Mouse (Mus musculus) kidney, adult 11 months (tissue): ENCODE results near the gene Washc2.
"Not testable (repeated sequence)": the region's sequence is repeated elsewhere in the genome, so short reads cannot be mapped to it uniquely, and the experiment has no call there.

Experiments
- DNase-seq: peaks from one replicate; pipeline ENCODE4 v3.0.0; 2022

Gene Washc2

DNA sequence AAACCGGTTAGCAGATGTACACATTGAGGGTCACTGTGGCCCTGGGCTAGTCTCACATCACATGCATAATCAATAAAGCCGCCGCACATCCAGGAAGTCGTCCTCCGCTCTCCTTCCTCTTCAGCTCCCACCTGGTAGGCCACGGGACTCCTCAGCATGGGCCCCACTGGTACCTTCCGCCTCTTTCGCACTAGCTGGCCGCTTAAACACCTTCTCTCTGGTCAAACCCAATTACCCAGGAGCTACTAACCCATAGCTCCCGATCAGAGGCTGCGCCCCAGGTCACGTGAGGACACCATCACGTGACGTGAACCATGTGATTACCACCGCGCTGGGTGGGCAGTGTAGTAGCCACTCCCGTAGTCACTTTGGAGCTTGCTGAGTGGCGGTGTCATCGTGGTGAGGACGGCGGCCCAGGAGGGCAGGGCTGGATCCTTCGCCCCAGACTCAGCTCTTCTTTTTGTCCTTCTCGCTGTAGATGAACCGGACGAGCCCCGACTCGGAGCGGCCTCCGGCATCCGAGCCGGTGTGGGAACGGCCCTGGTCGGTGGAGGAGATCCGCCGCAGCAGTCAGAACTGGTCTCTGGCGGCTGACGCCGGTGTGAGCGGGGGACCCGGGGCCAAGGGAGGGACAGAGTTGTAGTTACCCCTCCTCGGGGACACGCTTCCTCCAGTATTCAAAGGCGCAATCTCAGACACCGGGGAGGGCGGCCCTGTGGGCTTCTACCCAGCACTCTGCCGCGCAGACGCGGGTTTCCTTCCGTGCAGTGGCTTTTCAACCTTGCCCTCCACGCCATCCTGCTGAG, at the start of gene Washc2:
Gene Washc2 (plus strand): TSS at position 310 of the 806 bp plus-strand sequence.
- peak; percentile 97 for DNase-seq

DNA sequence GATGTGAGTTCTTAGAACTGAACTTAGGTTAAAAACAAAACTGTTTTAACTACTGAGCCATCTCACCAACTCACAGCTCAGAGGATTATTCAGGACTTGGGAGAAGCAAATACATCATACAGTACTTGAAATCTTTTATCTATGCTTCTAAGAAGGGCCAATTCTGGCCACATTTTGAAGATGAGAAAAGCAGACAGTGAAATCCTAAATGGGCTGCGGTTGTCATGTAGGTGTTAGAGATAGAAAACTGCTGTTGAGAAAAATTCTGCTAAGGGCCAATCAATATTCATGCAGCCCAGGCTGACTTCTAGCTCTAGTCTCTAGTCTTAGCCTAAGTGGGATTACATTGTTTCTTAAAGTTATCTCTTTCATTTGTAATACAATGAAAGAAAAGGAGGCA, 41.5 kb upstream of the Washc2 start:
- no peak for DNase-seq

DNA sequence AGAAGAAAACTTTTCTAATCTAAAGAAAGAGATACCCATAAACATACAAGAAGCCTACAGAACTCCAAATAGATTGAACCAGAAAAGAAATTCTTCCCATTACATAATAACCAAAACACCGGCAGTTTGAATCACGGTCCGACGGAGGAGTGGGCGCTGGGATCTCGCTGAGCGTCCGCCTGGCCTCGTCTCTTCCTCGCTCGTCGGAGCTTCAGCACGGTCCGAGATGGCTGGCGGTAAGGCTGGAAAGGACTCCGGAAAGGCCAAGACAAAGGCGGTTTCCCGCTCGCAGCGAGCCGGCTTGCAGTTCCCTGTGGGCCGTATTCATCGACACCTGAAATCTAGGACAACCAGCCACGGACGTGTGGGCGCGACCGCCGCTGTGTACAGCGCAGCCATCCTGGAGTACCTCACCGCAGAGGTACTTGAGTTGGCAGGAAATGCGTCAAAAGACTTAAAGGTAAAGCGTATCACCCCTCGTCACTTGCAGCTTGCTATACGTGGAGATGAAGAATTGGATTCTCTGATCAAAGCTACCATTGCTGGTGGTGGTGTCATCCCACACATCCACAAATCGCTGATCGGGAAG, 34.2 kb upstream of the Washc2 start:
- DNase-seq: not testable (repeated sequence)

DNA sequence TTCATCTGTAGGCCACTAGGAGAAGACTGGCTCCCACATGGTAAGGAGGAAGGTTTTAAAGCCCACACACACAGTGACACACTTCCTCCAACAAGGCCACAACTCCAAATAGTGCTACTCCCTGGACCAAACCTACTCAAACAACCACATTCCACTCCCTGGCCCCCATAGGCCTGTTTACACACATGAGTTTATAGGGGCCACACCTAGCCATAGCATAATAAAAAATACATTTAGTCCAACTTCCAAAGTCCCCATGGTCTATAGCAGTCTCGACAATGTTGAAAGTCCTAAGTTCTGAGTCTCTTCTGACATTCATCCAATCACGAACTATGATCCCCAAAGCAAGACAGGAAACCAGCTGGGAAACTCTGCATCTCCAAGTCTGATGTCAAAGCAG, 29.5 kb upstream of the Washc2 start:
- no peak for DNase-seq

DNA sequence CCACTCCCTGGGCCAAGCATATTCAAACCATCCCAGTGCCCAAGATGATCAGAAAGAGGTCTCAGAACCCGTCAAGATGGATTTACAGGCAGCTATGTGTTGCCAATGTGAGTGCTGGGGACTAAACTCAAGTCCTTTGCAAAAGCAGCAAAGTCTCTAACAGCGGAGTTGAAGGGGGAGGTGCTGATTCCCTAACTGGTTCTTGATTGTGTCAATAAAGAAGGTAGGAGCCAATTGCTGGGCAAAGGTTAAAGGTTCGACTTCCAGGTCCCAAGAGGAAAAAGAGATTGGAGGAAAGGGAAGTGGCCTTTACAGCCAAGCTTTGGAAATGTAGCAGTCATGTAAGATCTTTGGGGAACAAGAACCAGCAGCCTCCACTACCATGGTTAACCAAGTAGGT, 27.1 kb upstream of the Washc2 start:
- DNase-seq: no peak

DNA sequence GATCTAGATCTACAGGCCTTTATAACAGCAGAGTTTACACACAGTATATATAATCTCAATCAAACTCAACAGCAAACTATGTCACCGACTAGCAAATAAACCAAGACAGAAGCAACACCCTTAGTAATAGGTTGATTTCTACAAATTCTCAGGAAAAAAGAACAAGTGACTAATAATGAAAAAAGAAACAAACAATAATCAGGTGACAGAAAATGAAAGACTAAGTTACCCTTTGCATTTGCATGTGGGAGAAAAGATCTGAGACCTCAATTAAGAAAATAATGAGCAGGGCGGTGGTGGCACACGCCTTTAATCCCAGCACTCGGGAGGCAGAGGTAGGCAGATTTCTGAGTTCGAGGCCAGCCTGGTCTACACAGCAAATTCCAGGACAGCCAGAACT, 24.3 kb upstream of the Washc2 start:
- no peak for DNase-seq

DNA sequence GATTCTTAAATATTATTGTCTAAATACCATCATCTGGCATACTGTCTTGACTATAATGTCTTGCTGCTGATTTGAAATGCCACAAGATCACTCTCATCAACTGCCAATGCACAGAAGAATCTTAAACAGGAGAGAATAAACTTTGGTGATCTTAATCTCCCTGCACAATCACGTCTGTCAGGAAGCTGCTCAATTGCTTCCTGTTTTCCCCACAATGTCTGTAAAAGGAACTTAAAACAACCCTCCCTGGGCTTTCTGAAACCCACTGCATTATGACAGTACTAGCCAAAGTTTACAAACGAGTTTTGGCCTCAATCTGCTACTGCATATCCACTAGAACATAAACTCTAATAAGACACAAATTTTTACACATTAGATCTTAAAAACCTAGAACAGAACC, 21.4 kb upstream of the Washc2 start:
- no peak for DNase-seq

DNA sequence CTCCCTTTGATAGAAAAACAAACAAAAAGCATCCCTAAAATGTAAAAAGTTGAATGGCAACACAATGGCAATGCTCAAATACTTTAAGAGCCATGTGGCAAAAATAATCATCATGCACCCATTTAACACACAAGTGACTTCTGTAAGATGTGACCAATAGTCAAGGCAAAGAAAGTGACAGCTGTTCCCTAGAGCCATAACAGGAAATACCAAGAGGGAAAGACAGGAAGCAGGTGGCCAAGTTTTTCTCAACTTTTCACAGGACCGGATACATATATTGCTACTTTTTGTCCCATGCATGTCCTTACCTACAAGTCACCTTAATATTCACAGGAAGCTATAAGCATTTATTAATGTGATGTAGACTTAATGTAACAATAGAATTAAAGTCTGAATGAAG, 18.4 kb upstream of the Washc2 start:
- DNase-seq: no peak

DNA sequence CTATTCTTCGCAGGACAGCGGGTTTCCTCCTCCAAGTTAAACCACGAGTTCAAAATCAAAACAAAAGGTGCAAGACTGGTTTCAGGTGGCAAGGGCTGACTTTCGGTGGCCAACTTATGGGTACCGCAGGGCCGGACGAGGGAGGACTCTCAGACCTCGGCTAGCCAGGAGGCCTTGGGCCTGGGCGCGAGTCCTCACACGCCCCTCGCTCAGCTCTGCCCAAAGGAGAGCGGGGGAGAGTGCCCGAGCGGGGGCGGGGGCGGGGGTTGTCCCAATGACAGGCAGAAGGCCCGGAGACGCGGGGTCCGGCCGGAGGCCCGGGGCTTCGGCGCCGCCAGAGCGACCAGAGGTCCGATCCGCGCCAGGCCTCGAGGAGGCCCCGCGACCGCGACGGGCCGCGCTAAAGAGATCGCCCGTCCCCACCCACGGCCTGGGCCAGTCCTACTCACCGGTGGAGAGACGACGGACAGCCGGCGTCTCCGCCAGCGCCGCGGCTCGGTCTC, 15.0 kb upstream of the Washc2 start:
- DNase-seq: no peak

DNA sequence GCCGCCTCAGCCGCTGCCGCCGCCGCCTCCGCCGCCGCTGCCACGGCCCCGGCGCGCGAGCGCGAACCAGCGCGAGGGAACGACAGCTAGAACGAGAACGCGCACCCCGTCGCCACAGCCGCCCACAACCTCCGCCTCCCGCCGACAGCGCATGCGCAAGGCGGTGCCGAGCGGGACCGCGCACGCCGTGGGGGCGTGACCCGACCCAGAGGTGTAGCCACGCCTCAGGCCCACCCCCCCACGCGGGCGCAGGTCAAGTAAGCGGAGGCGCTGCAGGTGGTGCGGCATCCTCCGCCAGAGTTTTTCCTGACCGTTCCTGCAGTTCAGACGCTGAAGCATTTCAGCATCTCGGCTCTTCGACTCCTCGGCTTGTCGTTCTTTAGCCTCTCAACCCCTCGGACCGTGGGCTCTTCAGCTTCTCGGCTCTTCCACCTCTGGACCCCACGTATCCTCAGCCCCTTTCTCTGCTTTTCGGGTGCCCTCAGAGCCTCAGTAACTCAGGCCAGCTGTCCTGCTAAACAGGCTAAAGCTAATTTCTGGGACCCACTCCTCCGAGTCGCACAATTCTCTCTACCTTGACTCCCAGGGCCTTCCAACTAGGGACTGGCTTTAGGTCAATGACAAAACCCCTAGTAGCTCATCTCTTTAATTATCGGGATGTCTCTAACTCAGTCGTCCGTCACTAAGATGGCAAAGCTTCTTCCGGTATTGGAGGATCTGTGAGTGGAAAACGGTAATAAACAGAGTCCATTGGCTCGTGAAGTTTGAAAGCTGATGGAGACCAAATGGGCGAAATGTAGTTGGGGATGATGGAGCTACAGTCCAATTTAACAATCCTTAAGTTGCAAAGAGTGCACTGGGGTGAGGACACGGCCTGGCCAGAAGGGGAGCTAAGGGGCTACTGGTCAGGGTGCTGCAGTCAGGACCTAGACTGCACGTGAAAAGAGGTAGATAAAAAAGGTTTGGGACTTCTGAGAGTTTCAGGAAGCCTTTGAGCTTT, 14.1 kb upstream of the Washc2 start, which contains the start of gene Tmcc1:
Gene Tmcc1 (minus strand): TSS at position 93 of the 1,000 bp plus-strand sequence.
- peak; percentile 98 for DNase-seq

DNA sequence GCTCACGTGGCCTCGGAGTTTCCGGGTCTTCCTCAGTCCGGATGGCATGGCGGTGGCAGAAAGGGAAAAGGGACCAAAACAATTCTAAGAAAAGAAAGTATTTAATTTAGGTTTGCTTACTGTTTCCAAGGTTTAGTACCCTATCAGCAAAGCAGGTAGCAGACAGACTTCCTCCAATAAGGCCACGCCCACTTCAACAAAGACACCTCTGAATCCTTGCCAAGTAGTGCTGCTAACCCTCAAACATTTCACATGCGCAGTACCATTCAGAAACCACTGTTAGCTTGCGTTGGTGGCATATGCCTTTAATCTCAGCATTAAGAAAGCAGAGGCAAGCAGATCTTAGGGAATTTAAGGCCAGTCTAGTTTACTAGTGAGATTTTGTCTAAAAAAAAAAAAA, 12.0 kb upstream of the Washc2 start:
- DNase-seq: no peak

DNA sequence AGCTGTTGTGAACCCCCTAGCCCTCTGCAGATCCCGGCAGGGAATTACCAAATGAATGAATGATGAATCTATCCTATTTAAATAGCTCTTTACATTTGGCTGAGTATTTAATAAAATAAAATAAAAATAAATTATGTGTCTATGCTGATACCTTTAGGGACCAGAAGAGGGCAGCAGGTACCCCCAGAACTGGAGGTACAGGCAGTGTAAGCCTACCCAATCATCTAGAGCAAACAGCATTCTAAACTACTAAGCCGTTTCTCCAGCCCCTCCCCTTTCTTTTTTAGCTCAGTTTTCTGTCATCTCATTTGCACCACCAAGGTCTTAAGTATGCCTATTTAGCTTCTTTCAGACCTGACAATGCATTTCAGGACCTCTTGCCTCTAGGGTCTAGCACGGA, 9.7 kb upstream of the Washc2 start:
- DNase-seq: no peak

DNA sequence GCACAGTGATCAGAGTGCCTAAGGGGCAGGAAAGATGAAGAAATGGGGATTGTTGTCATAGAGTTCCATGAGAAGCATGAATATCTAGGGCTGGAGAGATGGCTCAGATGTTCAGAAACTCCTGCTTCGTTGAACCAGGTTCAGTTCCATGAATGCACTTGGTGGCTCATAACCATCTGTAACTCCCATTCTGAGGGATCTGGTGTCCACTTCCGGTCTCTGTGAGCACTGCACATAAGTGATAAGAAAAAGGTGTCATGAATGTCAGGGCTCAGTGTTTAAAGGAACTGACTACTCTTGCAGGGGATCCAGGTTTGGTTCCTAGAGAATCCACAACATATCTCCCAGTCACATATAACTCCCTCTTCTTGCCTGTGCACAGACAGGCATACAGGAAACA, 8.2 kb upstream of the Washc2 start:
- no peak for DNase-seq

DNA sequence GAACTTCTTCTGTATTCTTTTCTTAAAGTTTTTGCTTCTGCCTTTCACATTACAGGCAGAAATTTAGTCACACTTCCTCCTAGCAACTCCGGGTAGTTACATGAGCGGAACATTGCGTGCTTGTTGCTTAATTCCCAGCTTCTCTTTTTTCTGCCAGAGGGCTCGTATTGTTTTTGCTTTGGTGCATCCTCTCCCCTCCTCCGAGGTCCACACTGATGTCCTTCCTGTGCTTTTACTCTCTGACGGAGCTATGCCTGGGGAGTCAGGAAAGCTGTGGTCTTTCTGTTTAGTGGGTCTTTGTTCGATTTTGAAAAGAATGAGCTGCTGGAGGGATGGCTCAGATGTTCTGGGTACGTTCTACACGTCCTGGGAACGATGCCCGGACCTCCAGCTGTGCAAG, 19.9 kb downstream of the Washc2 start:
- DNase-seq: no peak

DNA sequence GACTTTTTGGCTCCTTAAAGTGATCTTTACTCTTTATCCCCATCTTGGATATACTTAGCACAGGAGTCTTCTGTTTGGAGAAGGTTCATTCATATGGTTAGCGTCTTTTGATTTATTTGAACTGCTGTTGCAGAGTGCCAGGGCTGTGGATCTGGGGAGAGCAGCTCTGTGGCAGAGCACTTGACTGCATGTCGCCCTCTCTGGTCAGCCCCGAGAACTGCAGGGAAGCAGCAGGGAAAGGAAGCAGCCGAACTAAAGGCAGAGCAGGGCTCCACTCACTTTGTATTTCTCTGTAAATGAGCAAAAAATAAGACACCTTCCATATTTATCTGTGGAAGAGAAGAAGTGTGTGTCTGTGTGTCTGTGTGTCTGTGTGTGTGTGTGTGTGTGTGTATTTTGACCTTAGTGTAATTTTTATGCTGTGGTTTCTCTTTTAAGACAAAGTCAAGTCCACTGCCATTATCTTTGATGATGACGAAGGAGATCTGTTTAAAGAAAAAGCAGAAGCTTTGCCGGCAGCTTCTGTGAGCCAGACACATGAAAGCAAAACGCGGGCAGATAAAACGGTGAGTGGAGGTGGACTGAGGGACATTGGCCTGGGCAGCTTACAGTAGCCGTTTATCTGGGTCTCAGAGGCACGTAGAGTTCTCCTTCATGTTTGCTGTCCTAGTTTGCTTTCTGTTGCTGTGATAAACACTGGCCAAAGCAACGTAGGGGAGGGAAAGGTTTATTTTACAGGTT, 21.1 kb downstream of the Washc2 start:
- DNase-seq: peak; percentile 26

DNA sequence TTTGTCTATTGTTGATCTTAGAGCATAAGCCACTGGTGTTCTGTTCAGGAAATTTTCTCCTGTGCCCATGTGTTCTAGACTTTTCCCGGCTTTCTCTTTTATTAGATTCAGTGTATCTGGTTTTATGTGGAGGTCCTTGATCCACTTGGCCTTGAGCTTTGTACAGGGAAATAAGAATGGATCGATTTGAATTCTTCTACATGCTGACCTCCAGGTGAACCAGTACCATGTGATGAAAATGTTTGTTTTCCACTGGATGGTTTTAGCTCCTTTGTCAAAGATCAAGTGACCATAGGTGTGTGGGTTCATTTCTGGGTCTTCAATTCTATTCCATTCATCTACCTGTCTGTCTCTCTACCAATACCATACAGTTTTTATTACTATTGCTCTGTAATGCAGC, 27.0 kb downstream of the Washc2 start:
- DNase-seq: not testable (repeated sequence)

DNA sequence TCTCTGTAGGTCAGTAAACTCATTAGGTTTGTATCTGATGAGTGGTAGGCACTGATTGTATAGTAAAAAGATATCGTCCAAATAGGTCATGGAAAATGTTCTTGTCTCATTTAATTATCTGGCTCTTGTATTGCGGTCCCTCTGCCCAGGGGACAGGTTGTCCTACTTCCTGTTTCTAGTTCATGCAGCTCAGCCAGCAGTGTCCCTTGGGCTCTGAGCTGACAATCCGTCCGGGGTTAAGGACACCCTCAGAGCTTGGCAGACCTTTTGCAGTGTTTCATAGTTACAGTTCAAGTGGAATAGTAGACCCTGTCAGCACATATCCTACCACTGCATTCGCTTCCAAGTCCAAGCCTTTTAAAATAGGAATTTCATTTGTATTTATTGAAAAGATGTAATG, 27.5 kb downstream of the Washc2 start:
- DNase-seq: no peak

DNA sequence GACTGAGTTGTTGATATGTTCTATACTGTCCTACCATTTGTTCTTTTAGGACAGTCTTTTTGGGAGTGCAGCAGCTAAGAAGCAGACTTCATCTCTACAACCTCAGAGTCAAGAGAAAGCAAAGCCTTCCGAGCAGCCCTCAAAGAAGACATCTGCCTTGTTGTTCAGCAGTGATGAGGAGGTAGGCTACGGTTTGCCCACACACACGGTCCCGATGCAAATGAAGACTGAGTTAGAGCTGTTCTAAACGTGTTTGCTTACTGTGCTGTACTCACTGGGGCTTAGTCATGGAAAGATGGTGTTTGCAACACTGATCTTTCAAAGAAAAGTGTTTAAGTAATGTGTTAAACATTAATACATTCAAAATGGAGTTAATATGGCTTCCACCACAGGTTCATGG, 30.2 kb downstream of the Washc2 start:
- no peak for DNase-seq

DNA sequence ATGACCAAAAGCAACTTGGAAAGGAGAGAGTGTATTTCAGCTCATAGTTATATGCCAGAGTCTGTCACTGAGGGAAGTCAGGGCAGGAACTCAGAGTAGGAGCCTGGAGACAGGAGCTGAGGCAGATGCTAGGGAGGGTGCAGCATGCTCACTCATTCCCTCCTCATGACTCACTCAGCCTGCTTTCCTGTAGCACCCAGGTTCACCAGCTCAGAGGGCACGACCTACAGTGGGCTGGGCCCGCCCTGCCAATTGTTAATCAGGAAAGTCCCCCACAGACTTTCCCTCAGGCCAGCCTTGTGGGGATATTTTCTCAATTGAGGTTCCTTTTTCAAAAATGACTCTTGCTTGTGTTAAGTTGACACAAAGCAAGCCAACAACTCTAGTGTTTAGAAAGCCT, 32.5 kb downstream of the Washc2 start:
- DNase-seq: no peak

DNA sequence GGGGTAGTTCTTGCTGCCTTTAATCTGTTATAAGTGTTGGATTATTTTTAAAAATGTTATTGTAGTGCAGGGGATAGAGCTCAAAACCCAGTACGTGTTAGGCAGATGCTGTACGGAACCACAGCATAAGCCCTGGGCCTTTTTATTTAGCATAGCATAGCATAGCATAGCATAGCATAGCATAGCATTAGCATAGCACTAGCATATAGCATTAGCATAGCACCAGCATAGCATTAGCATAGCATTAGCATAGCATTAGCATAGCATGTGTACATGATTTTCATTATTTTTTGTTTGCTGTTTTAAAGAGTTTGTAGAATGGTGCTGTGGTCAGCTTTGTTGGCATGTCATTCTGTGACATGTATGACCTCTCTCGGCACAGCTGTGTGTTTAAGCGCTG, 51.8 kb downstream of the Washc2 start:
- DNase-seq: no peak

DNA sequence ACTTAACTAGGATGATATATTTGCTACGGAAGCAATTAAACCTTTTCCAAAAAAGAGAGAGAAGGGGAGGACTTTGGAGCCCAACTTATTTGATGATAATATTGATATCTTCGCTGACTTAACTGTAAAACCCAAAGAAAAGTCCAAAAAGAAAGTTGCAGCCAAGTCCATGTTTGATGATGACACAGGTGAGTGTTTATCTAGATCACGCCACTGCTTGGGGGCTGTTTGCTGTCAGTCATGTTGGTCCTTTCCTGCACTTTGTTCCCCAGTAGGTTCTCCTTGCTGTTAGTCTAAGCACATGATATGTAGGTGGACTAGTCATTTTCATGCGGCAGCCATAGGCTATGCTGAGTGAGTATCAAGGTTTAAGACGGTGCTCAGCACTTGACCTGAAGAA, 52.6 kb downstream of the Washc2 start:
- no peak for DNase-seq

DNA sequence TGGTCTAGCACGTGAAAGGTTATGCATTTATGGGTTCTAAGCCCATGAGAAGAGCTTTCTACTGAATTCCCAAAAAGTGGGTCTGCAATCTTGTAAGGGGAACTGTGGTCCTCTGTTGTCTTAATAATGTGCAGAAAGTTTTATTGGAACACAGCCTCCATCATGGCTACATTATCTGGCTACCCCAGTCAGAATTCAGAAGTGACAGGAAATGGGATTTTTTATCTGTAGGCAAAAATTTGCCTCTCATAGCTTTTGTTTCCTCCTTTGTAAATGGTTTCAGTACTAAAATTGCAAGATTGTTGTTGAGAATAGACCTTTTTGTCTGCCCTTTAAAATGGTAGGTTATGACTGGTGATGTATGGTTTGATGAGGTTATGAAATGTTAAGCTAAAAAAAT, 55.0 kb downstream of the Washc2 start:
- no peak for DNase-seq
